Mouse (Mus musculus) spleen, postnatal 36 days (tissue): Measurements from ENCODE around the gene Ttc34.

Source experiments
- DNase-seq, 2 experiments: peaks; one replicate each; pipeline ENCODE4 v3.0.0; 2022; ENCODE audit warnings: low spot score in 2 of 2, mixed read lengths in 1 of 2

The Ttc34 gene

GRCm38 (mm10) chr4:154857366-154858240 lies 20.3 kb downstream of the Ttc34 start:
- no peak for DNase-seq

- no peak for DNase-seq
Observed at GRCm38 (mm10) chr4:154858601-154859000, 21.3 kb downstream of the Ttc34 start.

GRCm38 (mm10) chr4:154861967-154862366 lies 24.7 kb downstream of the Ttc34 start:
- DNase-seq, result no peak

- DNase-seq, result no peak
Observed at GRCm38 (mm10) chr4:154863436-154863935, 26.2 kb downstream of the Ttc34 start.

DNA sequence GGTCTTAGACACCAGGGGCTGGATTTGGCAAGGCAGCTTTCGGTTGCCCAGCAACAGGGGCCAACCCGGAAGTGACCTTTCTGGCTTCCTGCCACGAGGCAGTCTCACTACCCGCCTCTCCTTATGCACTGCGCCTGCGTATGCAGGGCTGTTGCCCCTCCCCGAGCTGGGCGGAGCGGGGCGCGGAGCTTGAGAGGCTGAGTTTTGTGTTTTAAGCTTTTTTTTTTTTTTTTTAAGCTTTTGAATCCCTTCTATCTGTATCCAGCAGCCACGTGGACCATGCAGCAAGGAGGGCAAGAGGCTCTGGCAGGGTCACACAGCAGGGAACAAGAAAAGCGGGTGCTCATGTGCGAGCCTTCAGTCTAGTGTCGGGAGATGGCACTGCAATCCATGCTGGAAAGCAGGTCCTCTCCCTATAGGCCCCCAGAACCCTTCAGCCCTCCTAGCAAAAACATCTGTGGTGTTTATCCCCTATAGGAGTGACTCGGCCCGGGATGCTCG lies 27.1 kb downstream of the Ttc34 start:
- peak; percentile 84 to 87 for DNase-seq

GRCm38 (mm10) chr4:154864961-154865760 lies 27.9 kb downstream of the Ttc34 start:
- no peak for DNase-seq

- DNase-seq, result no peak
Observed at GRCm38 (mm10) chr4:154866391-154866790, 29.1 kb downstream of the Ttc34 start.

- DNase-seq, result no peak
Observed at GRCm38 (mm10) chr4:154867257-154867656, 30.0 kb downstream of the Ttc34 start.

- DNase-seq, result no peak
Observed at GRCm38 (mm10) chr4:154869440-154869839, 32.2 kb downstream of the Ttc34 start, which contains the start of gene Mmel1. Gene Mmel1, plus strand, starts transcription at chr4:154869585.

- no peak for DNase-seq
Observed at GRCm38 (mm10) chr4:154870721-154871120, 33.5 kb downstream of the Ttc34 start.

DNA sequence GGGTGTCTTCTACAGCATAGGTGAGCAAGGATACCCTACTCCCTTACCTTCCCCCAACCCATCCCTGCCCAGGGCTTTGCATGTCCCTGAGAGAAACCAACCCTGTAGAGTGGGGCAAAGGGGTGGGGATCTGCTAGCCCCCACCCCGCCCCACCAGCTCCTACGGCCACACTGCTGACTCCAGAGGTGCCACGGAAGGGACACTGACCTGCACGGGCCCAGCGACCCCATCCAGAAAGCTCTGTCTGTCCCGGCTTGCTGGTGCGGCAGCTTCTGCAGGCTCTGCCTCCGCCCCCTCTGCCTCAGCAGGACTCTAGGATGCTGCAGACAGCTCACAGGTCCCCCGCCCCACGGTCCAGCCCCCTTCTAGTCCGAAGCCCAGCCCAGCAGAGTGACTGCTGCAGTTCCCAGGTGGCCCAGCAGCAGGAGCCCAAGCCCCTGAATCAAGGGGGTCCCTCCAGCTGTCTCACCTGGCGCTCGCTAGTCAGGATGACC lies 34.5 kb downstream of the Ttc34 start:
- no peak for DNase-seq

GRCm38 (mm10) chr4:154873186-154873585 lies 35.9 kb downstream of the Ttc34 start:
- no peak for DNase-seq

DNA sequence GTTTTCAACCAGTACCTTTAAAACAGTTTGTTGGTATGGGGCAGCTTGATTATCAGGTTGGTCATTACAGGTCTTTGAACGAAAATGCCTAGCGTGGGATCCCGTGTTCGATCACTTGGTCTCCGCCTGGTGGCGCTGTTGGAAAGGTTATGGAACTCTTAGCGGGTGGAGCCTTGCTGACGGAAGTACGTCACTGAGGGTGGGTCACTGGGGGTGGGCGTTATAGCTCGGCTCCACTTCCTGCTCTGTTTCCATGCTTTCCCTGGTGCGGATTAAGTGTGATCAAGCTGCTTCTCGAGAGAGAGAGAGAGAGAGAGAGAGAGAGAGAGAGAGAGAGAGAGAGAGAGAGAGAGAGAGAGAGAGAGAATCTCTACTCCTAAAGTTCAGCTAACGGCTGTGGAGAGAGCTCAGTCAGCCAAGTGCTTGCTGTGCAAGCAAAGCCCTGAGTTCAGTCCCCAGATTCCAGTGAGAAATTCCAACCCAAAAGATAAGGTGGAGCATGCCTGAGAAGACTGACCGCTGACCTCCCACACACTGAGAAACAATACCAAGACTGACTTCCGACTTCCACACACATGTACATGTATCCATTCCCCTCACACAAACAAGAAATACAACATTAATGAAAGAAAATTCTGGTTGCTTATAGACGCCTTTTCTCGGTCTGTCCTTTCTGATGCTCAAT lies 40.7 kb downstream of the Ttc34 start:
- DNase-seq, result peak; percentile 86 to 91

DNA sequence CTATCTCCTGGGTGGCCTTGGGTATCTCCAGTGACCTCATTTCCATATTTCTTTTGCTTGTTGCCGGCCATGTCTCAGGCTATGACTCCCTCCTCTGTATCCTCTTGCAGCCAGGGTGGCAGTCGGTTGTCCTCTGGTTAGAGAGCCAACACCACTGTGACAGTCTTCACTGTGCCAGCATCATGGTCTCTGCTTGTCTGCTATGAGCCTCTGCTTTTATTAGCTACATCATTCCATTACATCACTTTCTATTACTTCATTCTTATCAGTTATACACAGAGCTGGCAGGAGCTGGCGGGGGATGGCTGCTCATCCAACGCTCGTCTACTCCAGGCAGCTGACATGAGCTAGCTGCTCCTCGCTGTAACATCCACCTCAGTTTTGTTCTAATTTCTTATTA lies 43.5 kb downstream of the Ttc34 start:
- peak; percentile 22 to 55 for DNase-seq

DNA sequence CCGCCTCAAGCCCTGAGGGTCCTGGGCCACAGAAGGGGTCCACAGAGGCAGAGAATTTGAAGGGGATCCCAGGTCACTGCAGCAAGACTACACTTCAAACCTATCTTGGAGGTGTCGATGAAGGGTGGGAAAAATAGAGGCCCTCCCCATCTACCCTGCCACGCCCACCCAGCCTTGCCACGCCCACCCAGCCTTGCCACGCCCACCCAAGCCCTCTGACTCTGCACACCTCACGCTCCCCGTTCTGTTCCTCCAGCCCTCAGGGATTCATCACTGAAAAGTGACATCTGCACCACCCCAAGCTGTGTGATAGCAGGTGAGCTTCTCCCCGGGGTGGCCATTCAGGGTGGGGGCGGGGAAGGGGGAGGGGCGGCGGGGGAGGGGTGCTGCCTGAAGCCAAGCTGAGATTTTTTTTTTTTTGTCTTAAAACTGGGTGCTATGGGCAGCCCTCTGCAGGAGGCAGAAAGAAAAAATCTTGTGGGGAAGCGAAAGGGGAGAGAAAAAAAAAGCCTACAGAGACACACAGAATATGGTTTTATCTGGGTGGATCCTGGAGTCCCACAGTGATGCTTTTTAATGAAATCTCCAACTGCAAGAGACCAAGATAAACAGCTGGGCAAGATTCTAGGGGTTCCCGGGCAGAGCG lies 44.9 kb downstream of the Ttc34 start:
- peak in 1 of 2 experiments; percentile 18 for DNase-seq

GRCm38 (mm10) chr4:154885416-154885815 lies 48.2 kb downstream of the Ttc34 start:
- DNase-seq, result no peak

GRCm38 (mm10) chr4:154886876-154887592 lies 49.8 kb downstream of the Ttc34 start:
- no peak for DNase-seq

- DNase-seq, result no peak
Observed at GRCm38 (mm10) chr4:154887593-154888250, 50.5 kb downstream of the Ttc34 start.

DNA sequence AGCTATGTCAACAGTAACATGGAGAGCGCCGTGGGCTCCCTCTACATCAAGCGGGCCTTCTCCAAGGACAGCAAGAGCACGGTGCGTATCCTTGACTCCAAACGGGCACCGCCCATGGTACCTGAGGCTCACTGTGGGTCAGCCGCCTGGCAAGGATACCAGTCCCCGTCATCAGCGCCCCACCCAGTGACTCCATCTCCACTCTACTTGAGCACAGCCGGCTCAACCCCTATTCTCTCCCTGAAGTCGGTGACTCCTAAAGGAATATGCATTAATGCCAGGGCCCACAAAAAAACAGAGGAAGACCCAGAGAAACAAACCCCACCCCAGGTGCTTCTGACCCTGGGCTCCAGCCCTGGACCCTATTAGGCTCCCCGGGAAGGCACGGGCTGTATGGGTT lies 53.6 kb downstream of the Ttc34 start:
- no peak for DNase-seq

- DNase-seq, result no peak
Observed at GRCm38 (mm10) chr4:154895549-154895948, 58.3 kb downstream of the Ttc34 start.
